Mouse (Mus musculus): ENCODE results near the gene Tmigd1. TPM values are rescaled to one million over a fixed set of nuclear protein-coding genes. Genes with fewer than 3 reads are reported as not detected.
"Not testable (repeated sequence)": the region's sequence is repeated elsewhere in the genome, so short reads cannot be mapped to it uniquely, and the experiment has no call there.

Tmigd1 gene
- polyA plus RNA-seq, 1 experiment from 2014 or later: not detected

DNA sequence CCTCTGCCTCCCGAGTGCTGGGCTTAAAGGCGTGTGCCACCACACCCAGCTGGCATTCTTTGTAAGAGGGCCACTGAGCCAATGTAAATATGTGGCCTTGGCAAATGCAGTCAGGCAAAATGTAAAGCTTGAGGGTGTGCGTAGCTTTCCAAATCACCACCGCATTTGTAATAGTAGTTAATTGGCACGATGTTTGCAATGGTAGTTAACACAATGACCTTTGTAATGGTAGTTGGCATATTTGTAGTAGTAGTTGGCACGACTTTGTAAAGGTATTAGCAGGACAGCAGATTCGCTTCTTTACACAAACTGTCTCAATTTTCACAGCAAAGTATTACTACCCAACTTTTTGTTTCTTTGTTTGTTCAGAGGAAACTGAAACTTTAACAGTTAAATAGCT is 6.7 kb downstream of the Tmigd1 start:
- 84% methylated on average over 7 of the region's 7 CpGs for WGBS
- H3K4me1 ChIP-seq: no peaks in the 10 kb centered on the region
- no peaks in the 10 kb centered on the region for H3K27me3 ChIP-seq (replicated peaks)
- no peak for ATAC-seq (ENCODE audit: low FRiP score, low read depth)
- H3K4me3 ChIP-seq: no peak overlapping the region
- H3K27ac ChIP-seq: no peak overlapping the region
- no peaks in the 10 kb centered on the region for H3K36me3 ChIP-seq
- no peak overlapping the region for H3K4me2 ChIP-seq (replicated peaks)
- no peaks in the 10 kb centered on the region for H3K9me3 ChIP-seq
- H3K9ac ChIP-seq: no peak overlapping the region

GRCm38 (mm10) chr11:76911325-76912054 is 9.5 kb downstream of the Tmigd1 start:
- Histone ChIP-seq H3K4me1 (no peaks in the 10 kb centered on the region), H3K9ac (no peak overlapping the region), H3K9me3 (no peaks in the 10 kb centered on the region), H3K4me2 (replicated peaks) (no peak overlapping the region), H3K27me3 (replicated peaks) (no peaks in the 10 kb centered on the region), H3K27ac (no peak overlapping the region), H3K4me3 (no peak overlapping the region), H3K36me3 (no peaks in the 10 kb centered on the region)
- WGBS: 16% methylated on average over 3 of the region's 3 CpGs
- no peak for ATAC-seq (ENCODE audit: low FRiP score, low read depth)

- 49% methylated on average over 7 of the region's 7 CpGs for WGBS
- H3K9me3 ChIP-seq: no peaks in the 10 kb centered on the region
- no peaks in the 10 kb centered on the region for H3K36me3 ChIP-seq
- H3K27me3 ChIP-seq (replicated peaks): no peaks in the 10 kb centered on the region
- H3K9ac ChIP-seq: 0 out of 2 replicates have a peak overlapping the region, but pooled peaks have one; percentile 9
- ATAC-seq (ENCODE audit: low FRiP score, low read depth): no peak
- no peaks in the 10 kb centered on the region for H3K4me1 ChIP-seq
- H3K4me3 ChIP-seq: no peak overlapping the region
- H3K4me2 ChIP-seq (replicated peaks): no peak overlapping the region
- H3K27ac ChIP-seq: no peak overlapping the region
Measured at GRCm38 (mm10) chr11:76912055-76912395, 10.1 kb downstream of the Tmigd1 start.

DNA sequence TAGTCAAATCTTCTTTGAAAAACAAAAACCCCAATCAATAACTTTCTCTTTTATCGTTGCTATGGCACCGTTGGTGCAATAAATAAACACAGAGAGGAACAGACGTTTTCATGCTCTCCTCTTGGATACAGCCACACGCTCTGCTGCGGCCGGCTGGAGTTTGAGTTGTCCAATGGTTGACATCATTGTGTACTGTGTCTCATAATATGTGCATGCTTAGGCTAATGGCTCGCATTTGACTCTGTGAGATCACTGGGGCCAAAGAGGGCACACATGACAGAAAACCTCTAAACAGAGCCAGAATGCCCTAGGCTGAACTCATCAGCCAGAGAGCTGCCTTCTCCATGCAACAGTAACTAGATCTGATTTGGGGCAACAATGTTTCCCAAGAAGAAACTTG is 12.4 kb downstream of the Tmigd1 start:
- ATAC-seq (ENCODE audit: low FRiP score, low read depth): no peak
- Histone ChIP-seq H3K9ac (no peak overlapping the region), H3K4me1 (no peaks in the 10 kb centered on the region), H3K27me3 (replicated peaks) (no peaks in the 10 kb centered on the region), H3K4me3 (no peak overlapping the region), H3K27ac (no peak overlapping the region), H3K4me2 (replicated peaks) (no peak overlapping the region), H3K9me3 (no peaks in the 10 kb centered on the region), H3K36me3 (no peaks in the 10 kb centered on the region)
- 69% methylated on average over 7 of the region's 7 CpGs for WGBS

GRCm38 (mm10) chr11:76916539-76917229 is 14.7 kb downstream of the Tmigd1 start:
- H3K36me3 ChIP-seq: no peaks in the 10 kb centered on the region
- WGBS: 39% methylated on average over 13 of the region's 13 CpGs
- H3K27me3 ChIP-seq (replicated peaks): no peaks in the 10 kb centered on the region
- H3K4me3 ChIP-seq: no peak overlapping the region
- no peaks in the 10 kb centered on the region for H3K9me3 ChIP-seq
- no peak overlapping the region for H3K27ac ChIP-seq
- no peaks in the 10 kb centered on the region for H3K4me1 ChIP-seq
- no peak for ATAC-seq (ENCODE audit: low FRiP score, low read depth)
- H3K4me2 ChIP-seq (replicated peaks): peak overlapping the region; percentile 33; the same call in 1 of the 2 replicates
- no peak overlapping the region for H3K9ac ChIP-seq

DNA sequence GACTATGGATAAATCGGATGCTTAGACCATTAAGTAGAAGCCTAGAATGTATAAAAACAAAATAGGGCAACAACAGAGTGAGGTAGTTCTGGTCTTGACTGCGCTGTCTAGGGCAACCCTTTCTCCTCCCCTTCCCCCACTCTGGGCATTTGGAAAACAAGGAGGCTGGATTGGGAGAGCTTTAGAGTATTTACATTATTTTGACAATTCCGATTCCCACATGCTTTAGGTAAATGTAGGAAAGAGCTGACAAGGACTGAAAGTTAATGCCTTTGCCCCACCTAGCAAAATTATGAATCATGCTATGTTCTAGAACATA is 15.2 kb downstream of the Tmigd1 start:
- Histone ChIP-seq H3K4me2 (replicated peaks) (peak overlapping the region; percentile 33; the same call in 1 of the 2 replicates), H3K9me3 (no peaks in the 10 kb centered on the region), H3K4me1 (no peaks in the 10 kb centered on the region), H3K36me3 (no peaks in the 10 kb centered on the region), H3K27ac (no peak overlapping the region), H3K4me3 (no peak overlapping the region), H3K27me3 (replicated peaks) (no peaks in the 10 kb centered on the region), H3K9ac (no peak overlapping the region)
- WGBS: 52% methylated on average over 3 of the region's 3 CpGs
- no peak for ATAC-seq (ENCODE audit: low FRiP score, low read depth)

- ATAC-seq (ENCODE audit: low FRiP score, low read depth): no peak
Measured at GRCm38 (mm10) chr11:76920607-76921006, 18.6 kb downstream of the Tmigd1 start.

DNA sequence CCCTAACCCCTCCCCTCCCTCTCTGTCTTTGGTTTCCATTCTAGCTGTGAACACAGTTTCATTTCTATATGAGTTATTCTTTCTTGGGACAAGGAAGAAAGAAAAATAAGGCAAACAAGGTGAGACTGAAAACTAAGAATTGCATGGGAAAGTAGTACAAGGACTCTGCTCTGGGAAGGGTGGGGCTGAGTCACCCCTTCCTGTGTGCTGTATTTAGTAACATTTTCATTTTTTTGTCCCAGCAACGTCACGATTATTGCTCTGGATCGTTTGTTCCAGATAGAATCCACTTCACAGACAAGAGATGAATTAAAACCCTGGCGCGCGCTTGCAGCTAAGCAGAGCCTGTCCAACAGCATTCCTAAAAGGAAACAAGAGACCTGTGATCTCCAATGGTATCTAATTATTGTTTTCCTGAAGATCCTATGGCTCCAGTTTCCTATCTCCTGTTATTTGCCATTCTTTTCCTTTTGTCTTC is 22.8 kb downstream of the Tmigd1 start, which contains the start of gene Blmh:
TSS of gene Blmh (plus strand) at position 51 of the 478 bp plus-strand sequence.
- 90% methylated on average over 6 of the region's 6 CpGs for WGBS
- Histone ChIP-seq H3K4me1 (no peaks in the 10 kb centered on the region), H3K4me3 (no peak within 1 kb of the TSS), H3K36me3 (no peaks in the 10 kb centered on the region), H3K27me3 (replicated peaks) (no peaks in the 10 kb centered on the region), H3K9ac (no peak within 1 kb of the TSS), H3K9me3 (no peaks in the 10 kb centered on the region), H3K4me2 (replicated peaks) (no peak within 1 kb of the TSS), H3K27ac (no peak within 1 kb of the TSS)
- no peak for ATAC-seq (ENCODE audit: low FRiP score, low read depth)

More at GRCm38 (mm10) chr11:76920607-76921006, 18.6 kb downstream of the Tmigd1 start:
- Histone ChIP-seq H3K36me3 (no peaks in the 10 kb centered on the region), H3K9me3 (no peaks in the 10 kb centered on the region), H3K4me2 (replicated peaks) (no peak overlapping the region), H3K4me1 (no peaks in the 10 kb centered on the region), H3K9ac (no peak overlapping the region), H3K4me3 (no peak overlapping the region), H3K27me3 (replicated peaks) (no peaks in the 10 kb centered on the region), H3K27ac (no peak overlapping the region)
- 65% methylated on average over 1 of the region's 1 CpGs for WGBS

DNA sequence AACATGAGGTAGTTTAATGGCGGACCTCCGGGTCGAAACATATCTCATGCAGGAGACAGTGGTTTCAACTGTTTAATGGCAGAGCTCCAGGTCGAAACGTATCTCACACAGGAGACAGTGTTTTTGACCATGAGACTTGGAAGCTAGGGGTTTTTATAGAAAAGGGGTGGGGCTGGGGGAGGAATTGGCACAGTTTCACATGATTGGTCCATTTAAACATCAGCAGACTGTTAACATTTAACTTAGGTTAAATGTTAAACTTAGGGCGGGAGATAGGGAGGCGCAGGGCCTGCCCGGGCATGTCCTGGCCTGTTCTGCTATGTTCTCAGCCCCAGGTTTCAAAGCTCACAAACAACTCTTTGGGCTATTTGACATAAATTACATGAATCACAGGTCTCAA is 26.6 kb downstream of the Tmigd1 start:
- not testable (repeated sequence) for ATAC-seq (ENCODE audit: low FRiP score, low read depth); H3K27me3 ChIP-seq (replicated peaks); H3K9me3 ChIP-seq; H3K4me3 ChIP-seq; H3K36me3 ChIP-seq; H3K4me2 ChIP-seq (replicated peaks); H3K9ac ChIP-seq; H3K4me1 ChIP-seq; H3K27ac ChIP-seq
- 93% methylated on average over 8 of the region's 8 CpGs for WGBS

- 59% methylated on average over 3 of the region's 3 CpGs for WGBS
- Histone ChIP-seq H3K9ac (no peak overlapping the region), H3K27ac (no peak overlapping the region), H3K27me3 (replicated peaks) (no peaks in the 10 kb centered on the region), H3K9me3 (no peaks in the 10 kb centered on the region), H3K36me3 (no peaks in the 10 kb centered on the region), H3K4me2 (replicated peaks) (no peak overlapping the region), H3K4me3 (no peak overlapping the region), H3K4me1 (no peaks in the 10 kb centered on the region)
- no peak for ATAC-seq (ENCODE audit: low FRiP score, low read depth)
Measured at GRCm38 (mm10) chr11:76933209-76933608, 31.2 kb downstream of the Tmigd1 start.

- Histone ChIP-seq H3K9ac (no peak overlapping the region), H3K4me3 (no peak overlapping the region), H3K27me3 (replicated peaks) (no peaks in the 10 kb centered on the region), H3K27ac (no peak overlapping the region), H3K4me2 (replicated peaks) (no peak overlapping the region), H3K4me1 (no peaks in the 10 kb centered on the region), H3K36me3 (no peaks in the 10 kb centered on the region), H3K9me3 (no peaks in the 10 kb centered on the region)
- 83% methylated on average over 5 of the region's 5 CpGs for WGBS
- ATAC-seq (ENCODE audit: low FRiP score, low read depth): no peak
Measured at GRCm38 (mm10) chr11:76936578-76936977, 34.6 kb downstream of the Tmigd1 start.

DNA sequence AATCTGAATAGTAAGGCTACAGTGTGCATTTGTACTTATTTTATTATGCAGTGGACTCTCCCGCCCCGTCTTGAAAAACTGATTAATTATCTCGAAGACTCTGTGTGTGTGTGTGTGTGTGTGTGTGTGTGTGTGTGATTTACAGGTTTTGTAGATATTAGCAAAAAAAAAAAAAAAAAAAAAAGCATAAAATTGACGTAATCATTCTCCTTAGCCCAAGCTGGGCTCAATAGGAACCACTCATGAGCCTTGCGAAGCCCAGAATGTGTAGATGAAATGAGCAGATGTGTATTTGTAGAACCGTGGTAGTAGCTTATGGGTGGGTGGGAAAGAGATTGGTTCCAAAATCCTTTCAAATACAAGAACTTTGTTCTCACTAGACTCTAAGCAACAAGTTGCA is 42.9 kb downstream of the Tmigd1 start:
- no peaks in the 10 kb centered on the region for H3K9me3 ChIP-seq
- no peaks in the 10 kb centered on the region for H3K27me3 ChIP-seq (replicated peaks)
- H3K36me3 ChIP-seq: no peaks in the 10 kb centered on the region
- peak overlapping the region; percentile 85 for H3K4me2 ChIP-seq (replicated peaks)
- H3K27ac ChIP-seq: no peak overlapping the region
- 0 out of 2 replicates have a peak overlapping the region, but pooled peaks have one; percentile 86 for H3K4me3 ChIP-seq
- H3K4me1 ChIP-seq: peaks cover 7% of the 10 kb centered on the region
- no peak overlapping the region for H3K9ac ChIP-seq
- 71% methylated on average over 6 of the region's 6 CpGs for WGBS
- no peak for ATAC-seq (ENCODE audit: low FRiP score, low read depth)
